Mouse (Mus musculus) spleen, postnatal 10 days (tissue): ENCODE results near the gene Slc35e2.
A peak's percentile ranks its signal among the peaks of the same experiment; 100 is the strongest.
"Not testable (repeated sequence)": the region's sequence is repeated elsewhere in the genome, so short reads cannot be mapped to it uniquely, and the experiment has no call there.

ENCODE experiments used
- DNase-seq, 2 experiments: peaks; one replicate each; pipeline ENCODE4 v3.0.0; 2021 to 2022; ENCODE audit warnings: low spot score in 2 of 2

The Slc35e2 gene

GRCm38 (mm10) chr4:155601091-155601996, at the start of gene Slc35e2:
Slc35e2 (plus strand) TSS chr4:155601416.
- DNase-seq, result peak; percentile 95 to 98

GRCm38 (mm10) chr4:155552917-155553532, 48.2 kb upstream of the Slc35e2 start:
- DNase-seq, result no peak

- no peak for DNase-seq
These were observed 46.3 kb upstream of the Slc35e2 start for GRCm38 (mm10) chr4:155554880-155555279.

- no peak for DNase-seq
These were observed 45.8 kb upstream of the Slc35e2 start for GRCm38 (mm10) chr4:155555464-155555863.

GRCm38 (mm10) chr4:155559454-155559853, 41.8 kb upstream of the Slc35e2 start:
- no peak for DNase-seq

GRCm38 (mm10) chr4:155560932-155561331, 40.3 kb upstream of the Slc35e2 start:
- DNase-seq, result no peak

- DNase-seq, result peak; percentile 22 to 41
These were observed 39.4 kb upstream of the Slc35e2 start, which contains the start of gene Nadk for GRCm38 (mm10) chr4:155561661-155562442. Nadk (plus strand) TSS chr4:155562378.

- peak; percentile 36 to 49 for DNase-seq
These were observed 38.4 kb upstream of the Slc35e2 start for GRCm38 (mm10) chr4:155562725-155563399.

GRCm38 (mm10) chr4:155563400-155564231, 37.6 kb upstream of the Slc35e2 start:
- DNase-seq, result peak; percentile 90 to 94

GRCm38 (mm10) chr4:155564315-155565069, 36.7 kb upstream of the Slc35e2 start:
- DNase-seq, result peak in 1 of 2 experiments; percentile 41

GRCm38 (mm10) chr4:155566555-155566954, 34.7 kb upstream of the Slc35e2 start:
- no peak for DNase-seq

- peak in 1 of 2 experiments; percentile 43 for DNase-seq
These were observed 33.0 kb upstream of the Slc35e2 start for GRCm38 (mm10) chr4:155568170-155568569.

- DNase-seq, result no peak
These were observed 32.4 kb upstream of the Slc35e2 start for GRCm38 (mm10) chr4:155568632-155569370.

- no peak for DNase-seq
These were observed 31.4 kb upstream of the Slc35e2 start for GRCm38 (mm10) chr4:155569818-155570217.

GRCm38 (mm10) chr4:155570315-155570714, 30.9 kb upstream of the Slc35e2 start:
- DNase-seq, result not testable (repeated sequence)

- DNase-seq, result no peak
These were observed 29.8 kb upstream of the Slc35e2 start for GRCm38 (mm10) chr4:155571442-155571841.

- DNase-seq, result no peak
These were observed 28.1 kb upstream of the Slc35e2 start for GRCm38 (mm10) chr4:155573155-155573554.

- DNase-seq, result no peak
These were observed 27.3 kb upstream of the Slc35e2 start for GRCm38 (mm10) chr4:155573876-155574275.

- DNase-seq, result no peak
These were observed 26.3 kb upstream of the Slc35e2 start for GRCm38 (mm10) chr4:155574931-155575330.
